ENCODE assay signal across 19 mouse cellular contexts in genomic region chr13:46907115-46907514, GRCm38 (mm10). TPM values are rescaled to one million over a fixed set of nuclear protein-coding genes. Genes with fewer than 3 reads are reported as not detected.
A peak's percentile ranks its signal among the peaks of the same experiment; 100 is the strongest.
DNase-seq lines count a peak whose midpoint lies in the region; ATAC-seq and TF ChIP-seq lines count a peak whose summit lies in the region.
"Had no signal": no experiment of that assay in that cellular context is flagged by ENCODE, and none has a peak within 500 bp of the region (broad histone marks: within the 10 kb centered on the region; RNA-seq: fewer than 3 reads in every experiment).

No protein-coding gene starts in this region.

- no peak for TF ChIP-seq CTCF in gastrocnemius, adult 2 months (IDR thresholded peaks at IDR 0.05)

- no peak for DNase-seq in gastrocnemius, adult 2 months
- no peak for DNase-seq in gastrocnemius, postnatal 10 days
- DNase-seq in heart, adult 9 months (ENCODE audit: low spot score in 2 of 2) = no peak
- no peak for DNase-seq in adrenal gland, postnatal 14 days
- DNase-seq: B cell, adult 2 months; cerebellum, adult 9-11 months; gastrocnemius, postnatal 25 days; kidney, adult 11 months; spleen, adult 18-20 months; thymus, postnatal 36 days had no signal

- peaks cover 37 to 57% of the 10 kb centered on the region in 2 experiments for H3K4me1 ChIP-seq in heart, embryonic 14.5 days (ENCODE audit: control insufficient read depth in 2 of 2, insufficient read depth in 2 of 2, low read length in 2 of 2)
- peaks cover 25% of the 10 kb centered on the region for H3K4me1 ChIP-seq in midbrain, embryonic 12.5 days
- H3K4me1 ChIP-seq in midbrain, embryonic 13.5 days (replicated peaks) = peaks cover 41% of the 10 kb centered on the region

- no peaks in the 10 kb centered on the region for H3K36me3 ChIP-seq in heart, embryonic 14.5 days (ENCODE audit: control insufficient read depth, insufficient read depth, low read length)
- H3K36me3 ChIP-seq in midbrain, embryonic 12.5 days = peaks cover 14% of the 10 kb centered on the region; the same call in 1 of the 2 replicates
- 0 out of 2 replicates have a peak, but pooled peaks cover 5% of the 10 kb centered on the region for H3K36me3 ChIP-seq in midbrain, embryonic 13.5 days
- H3K36me3 ChIP-seq in macrophage (ENCODE audit: inconsistent target) = no peaks in the 10 kb centered on the region
- H3K36me3 ChIP-seq: midbrain, embryonic 15.5 days had no signal

- H3K27ac ChIP-seq in gastrocnemius, adult 2 months = peak overlapping the region; percentile 54
- peak overlapping the region; percentile 58 to 83 for H3K27ac ChIP-seq in heart, embryonic 14.5 days (replicated peaks in 1 of 2; ENCODE audit: control insufficient read depth in 1 of 2, insufficient read depth in 1 of 2, low read depth in 2 of 2, low read length in 2 of 2)
- H3K27ac ChIP-seq in midbrain, embryonic 12.5 days (replicated peaks) = 0 out of 2 replicates have a peak overlapping the region, but pooled peaks have one; percentile 15
- H3K27ac ChIP-seq in midbrain, embryonic 13.5 days = no peak overlapping the region
- H3K27ac ChIP-seq in macrophage = 0 out of 2 replicates have a peak overlapping the region, but pooled peaks have one; percentile 8
- H3K27ac ChIP-seq: kidney, postnatal 0 days; liver, embryonic 12.5 days; midbrain, embryonic 15.5 days had no signal

- no peaks in the 10 kb centered on the region for H3K27me3 ChIP-seq in heart, embryonic 14.5 days (ENCODE audit: control insufficient read depth, insufficient read depth, low read length)
- no peaks in the 10 kb centered on the region for H3K27me3 ChIP-seq in midbrain, embryonic 12.5 days
- H3K27me3 ChIP-seq in midbrain, embryonic 13.5 days = no peaks in the 10 kb centered on the region
- H3K27me3 ChIP-seq: liver, embryonic 12.5 days; midbrain, embryonic 15.5 days had no signal

- 0 out of 2 replicates have a peak, but pooled peaks cover 2% of the 10 kb centered on the region for H3K9me3 ChIP-seq in heart, embryonic 14.5 days (ENCODE audit: control insufficient read depth, low read length)
- peaks cover 3% of the 10 kb centered on the region; the same call in 1 of the 2 replicates for H3K9me3 ChIP-seq in midbrain, embryonic 12.5 days
- H3K9me3 ChIP-seq in midbrain, embryonic 13.5 days = no peaks in the 10 kb centered on the region
- H3K9me3 ChIP-seq: midbrain, embryonic 15.5 days had no signal

- peaks cover 59% of the 10 kb centered on the region; the same call in 1 of the 2 replicates for H3K79me2 ChIP-seq in macrophage (ENCODE audit: inconsistent target)

- WGBS in heart, embryonic 14.5 days = 73% methylated on average over 4 of the region's 4 CpGs
- WGBS in midbrain, embryonic 12.5 days = 89% methylated on average over 4 of the region's 4 CpGs
- 84% methylated on average over 4 of the region's 4 CpGs for WGBS in midbrain, embryonic 13.5 days
- WGBS in macrophage (ENCODE audit: missing documents) = 69% methylated on average over 4 of the region's 4 CpGs

- H3K9ac ChIP-seq in heart, embryonic 14.5 days (ENCODE audit: low read length) = peak overlapping the region; percentile 4; the same call in 1 of the 2 replicates
- H3K9ac ChIP-seq in midbrain, embryonic 12.5 days (replicated peaks) = no peak overlapping the region
- H3K9ac ChIP-seq in midbrain, embryonic 13.5 days (replicated peaks) = no peak overlapping the region
- H3K9ac ChIP-seq: liver, embryonic 12.5 days; midbrain, embryonic 15.5 days had no signal

- ATAC-seq in heart, embryonic 14.5 days (ENCODE audit: insufficient number of reproducible peaks, insufficient read depth, low FRiP score, low read depth) = no peak
- no peak for ATAC-seq in midbrain, embryonic 12.5 days (ENCODE audit: low FRiP score, low read depth)
- ATAC-seq in midbrain, embryonic 13.5 days = no peak
- ATAC-seq: liver, embryonic 12.5 days; midbrain, embryonic 15.5 days had no signal

- no peak overlapping the region for H3K4me2 ChIP-seq in heart, embryonic 14.5 days (ENCODE audit: low read length)
- no peak overlapping the region for H3K4me2 ChIP-seq in midbrain, embryonic 12.5 days (replicated peaks)
- no peak overlapping the region for H3K4me2 ChIP-seq in midbrain, embryonic 13.5 days (replicated peaks)
- H3K4me2 ChIP-seq: liver, embryonic 12.5 days; midbrain, embryonic 15.5 days had no signal

- no peak overlapping the region for H3K4me3 ChIP-seq in gastrocnemius, adult 2 months
- no peak overlapping the region for H3K4me3 ChIP-seq in heart, embryonic 14.5 days (ENCODE audit: control insufficient read depth in 1 of 2, insufficient read depth in 1 of 2, low read depth in 1 of 2, low read length in 2 of 2)
- no peak overlapping the region for H3K4me3 ChIP-seq in midbrain, embryonic 12.5 days
- H3K4me3 ChIP-seq in midbrain, embryonic 13.5 days (replicated peaks) = no peak overlapping the region
- no peak overlapping the region for H3K4me3 ChIP-seq in macrophage (ENCODE audit: inconsistent target)
- H3K4me3 ChIP-seq: erythroblast, embryonic 14.5 days; liver, embryonic 12.5 days; midbrain, embryonic 15.5 days; myocyte had no signal

- intact Hi-C loops in gastrocnemius, adult 2 months (cut with DNase I) = no loop called here

RNA-seq across cellular contexts. Expression of gene Kif13a, which starts 22.6 kb away (rescaled TPM):
- total RNA-seq in gastrocnemius, adult 2 months (2021) = 10 to 100 TPM; 90.6 to 92.3 TPM
- 10 to 100 TPM; 55.7 to 60.3 TPM for total RNA-seq in gastrocnemius, postnatal 10 days (2021)
- 47.8 and 55.2 TPM in 2 replicates for polyA plus RNA-seq in heart, embryonic 14.5 days (2014; fragmentation: Nextera tagmentation; extraction: Ambion mirVana)
- polyA plus RNA-seq in midbrain, embryonic 12.5 days (2016; fragmentation: Nextera tagmentation; extraction: Ambion mirVana) = 22.0 and 24.3 TPM in 2 replicates
- polyA plus RNA-seq in midbrain, embryonic 13.5 days (2015; fragmentation: Nextera tagmentation; extraction: Ambion mirVana) = 9.6 and 10.1 TPM in 2 replicates
- 100 to 1,000 TPM in 3 of 26 experiments, 10 to 100 TPM in 23; 17.3 to 115 (median 54.7) TPM for total RNA-seq in macrophage (2018; cell fraction: chromatin; rRNA removed)
- 10 to 100 TPM; 12.8 to 30.4 (median 19.6) TPM for total RNA-seq in macrophage (2018; cell fraction: cytosol; rRNA removed)
- total RNA-seq in macrophage (2018; cell fraction: nucleus; rRNA removed) = 10 to 100 TPM; 13.3 to 57.2 (median 30.5) TPM
- 14.0 to 19.7 TPM (median 18.0 TPM) in 3 replicates for polyA plus RNA-seq in macrophage (2018)
- total RNA-seq in adrenal gland, postnatal 14 days (2021) = 27.4 and 32.3 TPM in 2 replicates
